Mouse (Mus musculus): Measurements from ENCODE around the gene Egfr. TPM values are rescaled to one million over a fixed set of nuclear protein-coding genes. Genes with fewer than 3 reads are reported as not detected.

The Egfr gene
- total and polyA plus RNA-seq, 3 experiments: 0.26 TPM; not detected in 2

DNA sequence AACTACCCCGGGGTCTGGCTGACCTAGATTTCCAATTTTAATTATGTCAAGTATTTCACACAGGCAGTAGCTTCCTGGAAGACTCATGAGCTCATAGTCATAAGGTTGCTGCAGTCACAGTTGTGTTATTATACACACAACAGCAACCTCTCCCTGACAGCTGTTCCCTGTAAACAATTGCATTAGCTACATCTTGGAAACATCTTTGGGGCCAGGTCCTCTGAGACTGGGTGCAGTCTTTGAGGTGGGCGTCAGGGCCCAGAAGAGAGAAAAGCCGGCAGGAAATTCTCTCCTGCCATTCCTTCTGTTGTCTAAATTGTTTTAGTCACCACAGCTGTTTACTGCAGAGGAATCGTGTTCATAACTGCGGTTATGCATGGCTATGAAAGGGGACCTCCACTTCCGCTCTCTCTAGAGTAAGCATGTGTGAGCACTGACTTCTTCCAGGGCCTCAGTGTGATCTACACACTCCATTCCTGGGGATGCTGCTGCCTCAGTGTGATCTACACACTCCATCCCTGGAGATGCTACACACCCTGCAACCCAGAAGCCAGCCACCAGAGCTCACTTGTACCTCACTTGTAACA, 69.8 kb downstream of the Egfr start:
- Histone ChIP-seq H3K4me1 (ENCODE audit: control insufficient read depth in 1 of 2, insufficient read depth in 2 of 2) (no peaks in the 10 kb centered on the region), H3K9ac (ENCODE audit: insufficient read depth, low read depth) (no peak overlapping the region), H3K4me3 (replicated peaks in 1 of 3; ENCODE audit: low read depth in 2 of 3, low read length in 2 of 3, poor library complexity in 1 of 3) (no peak overlapping the region), H3K9me3 (replicated peaks; ENCODE audit: low read length) (no peaks in the 10 kb centered on the region), H3K79me2 (replicated peaks; ENCODE audit: control insufficient read depth, extremely low read depth, insufficient read depth, poor library complexity, severe bottlenecking) (no peaks in the 10 kb centered on the region), H3K27me3 (replicated peaks) (no peaks in the 10 kb centered on the region), H3K27ac (ENCODE audit: insufficient read depth, low read depth) (no peak overlapping the region), H3K4me2 (ENCODE audit: insufficient read depth, low read depth, poor library complexity, severe bottlenecking) (no peak overlapping the region), H3K36me3 (replicated peaks in 1 of 2; ENCODE audit: control insufficient read depth in 1 of 2, insufficient read depth in 1 of 2, low read length in 1 of 2) (no peaks in the 10 kb centered on the region)
- dilution Hi-C loops (cut with MboI; ENCODE audit: extremely low pct_ligation_motif_present, extremely low pct_unique_long_range_greater_than_20kb, low sequenced_read_pairs): no loop called here
- DNase-seq (ENCODE audit: extremely low read depth): no peak
- TF ChIP-seq USF1 (IDR thresholded peaks at IDR 0.05; ENCODE audit: low read depth, low read length) (no peak), ZKSCAN1 (IDR thresholded peaks at IDR 0.05; ENCODE audit: borderline replicate concordance, low read depth, low read length) (no peak), JUN (IDR thresholded peaks at IDR 0.05; ENCODE audit: insufficient read depth, low read depth, low read length) (no peak), MAZ (IDR thresholded peaks at IDR 0.05; ENCODE audit: low read depth, low read length) (no peak), USF2 (conservative IDR thresholded peaks at IDR 0.05; ENCODE audit: low read depth, low read length) (no peak), MAFK (IDR thresholded peaks at IDR 0.05; ENCODE audit: insufficient replicate concordance, low read length) (no peak), JUND (conservative IDR thresholded peaks at IDR 0.05; ENCODE audit: low read depth, low read length) (no peak)
- in situ Hi-C loops (cut with MboI; ENCODE audit: low pct_ligation_motif_present, low pct_unique_long_range_greater_than_20kb, low sequenced_read_pairs): no loop called here

DNA sequence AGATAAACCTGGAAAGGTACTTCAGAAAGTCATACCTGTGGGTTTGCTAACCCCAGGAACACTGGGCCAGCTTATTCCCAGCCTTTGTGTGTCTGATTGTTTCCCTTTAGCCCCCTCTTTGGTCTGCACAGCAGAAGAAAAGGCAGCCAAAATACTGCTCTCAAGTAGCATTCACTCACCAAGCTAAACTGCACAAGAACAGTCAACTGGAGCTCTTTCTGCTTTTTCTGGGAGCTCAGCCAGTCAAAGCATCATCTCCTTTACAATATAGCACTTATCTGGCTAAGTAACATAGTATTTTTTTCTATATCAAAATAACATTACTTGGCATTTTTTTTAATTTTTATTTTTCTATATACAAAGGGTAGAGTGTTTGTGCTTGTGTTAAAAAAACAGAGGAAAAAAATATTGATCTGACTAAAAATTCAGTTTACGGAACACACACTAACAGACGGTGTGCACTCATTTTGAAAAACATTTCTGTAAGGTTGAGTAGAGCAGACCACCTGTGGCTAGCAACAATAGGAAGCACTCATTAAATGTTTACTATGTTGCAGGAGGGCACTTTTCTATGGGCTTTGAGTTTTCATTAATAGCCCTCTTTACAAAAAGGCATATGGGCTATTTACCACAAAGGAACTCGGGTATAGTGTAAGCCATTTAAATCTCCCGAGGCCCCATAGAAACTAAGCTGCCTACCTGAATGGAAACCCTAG, 72.0 kb downstream of the Egfr start:
- dilution Hi-C loops (cut with MboI; ENCODE audit: extremely low pct_ligation_motif_present, extremely low pct_unique_long_range_greater_than_20kb, low sequenced_read_pairs) (no loop called here), in situ Hi-C loops (cut with MboI; ENCODE audit: low pct_ligation_motif_present, low pct_unique_long_range_greater_than_20kb, low sequenced_read_pairs) (no loop called here)
- Histone ChIP-seq H3K27me3 (replicated peaks) (no peaks in the 10 kb centered on the region), H3K4me2 (ENCODE audit: insufficient read depth, low read depth, poor library complexity, severe bottlenecking) (no peak overlapping the region), H3K4me1 (ENCODE audit: control insufficient read depth in 1 of 2, insufficient read depth in 2 of 2) (no peaks in the 10 kb centered on the region), H3K4me3 (replicated peaks in 1 of 3; ENCODE audit: low read depth in 2 of 3, low read length in 2 of 3, poor library complexity in 1 of 3) (no peak overlapping the region), H3K36me3 (replicated peaks in 1 of 2; ENCODE audit: control insufficient read depth in 1 of 2, insufficient read depth in 1 of 2, low read length in 1 of 2) (no peaks in the 10 kb centered on the region), H3K9ac (ENCODE audit: insufficient read depth, low read depth) (no peak overlapping the region), H3K79me2 (replicated peaks; ENCODE audit: control insufficient read depth, extremely low read depth, insufficient read depth, poor library complexity, severe bottlenecking) (no peaks in the 10 kb centered on the region), H3K9me3 (replicated peaks; ENCODE audit: low read length) (no peaks in the 10 kb centered on the region), H3K27ac (ENCODE audit: insufficient read depth, low read depth) (no peak overlapping the region)
- DNase-seq (ENCODE audit: extremely low read depth): no peak
- TF ChIP-seq POLR2AphosphoS2 (IDR thresholded peaks at IDR 0.05; ENCODE audit: low read depth, low read length): no peak
- no peak for TF ChIP-seq NRF1 (IDR thresholded peaks at IDR 0.05; ENCODE audit: low read depth, low read length)
- no peak for TF ChIP-seq CHD1 (IDR thresholded peaks at IDR 0.05; ENCODE audit: low read depth, low read length)
- TF ChIP-seq HCFC1 (IDR thresholded peaks at IDR 0.05; ENCODE audit: low read depth, low read length): no peak
- no peak for TF ChIP-seq GABPA (IDR thresholded peaks at IDR 0.05; ENCODE audit: insufficient replicate concordance, low read depth, low read length)
- no peak for TF ChIP-seq MAX (IDR thresholded peaks at IDR 0.05; ENCODE audit: low read length)
- no peak for TF ChIP-seq CHD2 (IDR thresholded peaks at IDR 0.05; ENCODE audit: low read length)
- no peak for TF ChIP-seq EP300 (IDR thresholded peaks at IDR 0.05; ENCODE audit: low read length)
- TF ChIP-seq ZC3H11A (IDR thresholded peaks at IDR 0.05; ENCODE audit: low read depth, low read length): no peak
- TF ChIP-seq JUND (conservative IDR thresholded peaks at IDR 0.05; ENCODE audit: low read depth, low read length): no peak
- TF ChIP-seq MAZ (IDR thresholded peaks at IDR 0.05; ENCODE audit: low read depth, low read length): no peak
- TF ChIP-seq SMC3 (IDR thresholded peaks at IDR 0.05; ENCODE audit: low read depth, low read length): no peak
- no peak for TF ChIP-seq IRF4 (IDR thresholded peaks at IDR 0.05; ENCODE audit: low read depth, low read length)
- TF ChIP-seq MAFK (IDR thresholded peaks at IDR 0.05; ENCODE audit: insufficient replicate concordance, low read length): no peak
- no peak for TF ChIP-seq TCF12 (IDR thresholded peaks at IDR 0.05; ENCODE audit: low read depth, low read length)

All from CH12.LX (cell line).